ENCODE assay signal across 14 mouse cellular contexts in the genomic region with DNA sequence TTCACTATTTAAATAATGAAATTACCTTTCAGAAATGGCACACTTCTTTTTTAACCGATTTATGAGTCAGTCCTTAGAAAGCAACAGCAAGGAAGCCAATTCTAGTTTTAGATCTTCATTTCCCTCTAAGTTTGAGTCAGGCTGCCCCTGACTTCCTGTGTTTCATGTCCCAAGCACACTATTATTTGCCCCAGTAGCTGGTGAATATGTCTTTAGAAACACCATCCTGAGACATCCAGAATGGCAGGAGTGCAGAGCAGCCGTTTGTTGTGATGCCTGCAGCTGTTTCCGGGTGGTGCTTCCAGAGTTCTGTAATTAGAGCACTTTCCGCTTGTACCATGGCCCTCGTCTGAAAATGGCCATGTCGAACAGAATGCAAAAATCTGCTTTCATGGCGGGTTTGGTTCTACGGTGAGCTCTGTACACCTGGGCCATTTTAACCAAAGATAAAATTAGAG.
A peak's percentile ranks its signal among the peaks of the same experiment; 100 is the strongest.
DNase-seq lines count a peak whose midpoint lies in the region; ATAC-seq and TF ChIP-seq lines count a peak whose summit lies in the region.
"Had no signal": no experiment of that assay in that cellular context is flagged by ENCODE, and none has a peak within 500 bp of the region (broad histone marks: within the 10 kb centered on the region; RNA-seq: fewer than 3 reads in every experiment).

No protein-coding gene starts in this region.

- no peak for TF ChIP-seq POLR2A in brain, embryonic 14.5 days (IDR thresholded peaks at IDR 0.05; ENCODE audit: borderline replicate concordance, extremely low read depth, insufficient read depth, insufficient read length, poor library complexity, severe bottlenecking)
- TF ChIP-seq POLR2A in cerebellum, adult 2 months (IDR thresholded peaks at IDR 0.05; ENCODE audit: borderline replicate concordance, insufficient read depth, low read length), result no peak

- no peaks in the 10 kb centered on the region for H3K9me3 ChIP-seq in hindbrain, embryonic 15.5 days
- H3K9me3 ChIP-seq in hindbrain, embryonic 11.5 days (ENCODE audit: control insufficient read depth, low read length), result no peaks in the 10 kb centered on the region
- H3K9me3 ChIP-seq in forebrain, embryonic 11.5 days (ENCODE audit: control insufficient read depth, low read length), result no peaks in the 10 kb centered on the region
- H3K9me3 ChIP-seq: liver, embryonic 15.5 days had no signal

- no peak overlapping the region for H3K9ac ChIP-seq in hindbrain, embryonic 15.5 days
- H3K9ac ChIP-seq in hindbrain, embryonic 11.5 days (ENCODE audit: low read depth, low read length), result no peak overlapping the region
- H3K9ac ChIP-seq in forebrain, embryonic 11.5 days (ENCODE audit: low read length), result no peak overlapping the region
- H3K9ac ChIP-seq: liver, embryonic 15.5 days had no signal

- H3K4me3 ChIP-seq in hindbrain, embryonic 15.5 days, result no peak overlapping the region
- no peak overlapping the region for H3K4me3 ChIP-seq in hindbrain, embryonic 11.5 days (ENCODE audit: low read depth, low read length)
- no peak overlapping the region for H3K4me3 ChIP-seq in cerebellum, adult 2 months (replicated peaks; ENCODE audit: insufficient read depth, low read depth, low read length)
- H3K4me3 ChIP-seq in forebrain, embryonic 11.5 days (ENCODE audit: low read depth, low read length), result no peak overlapping the region
- H3K4me3 ChIP-seq: liver, embryonic 15.5 days had no signal

- no peak overlapping the region for H3K4me2 ChIP-seq in hindbrain, embryonic 15.5 days
- no peak overlapping the region for H3K4me2 ChIP-seq in hindbrain, embryonic 11.5 days (replicated peaks; ENCODE audit: low read depth, low read length)
- H3K4me2 ChIP-seq in forebrain, embryonic 11.5 days (ENCODE audit: low read depth, low read length, severe bottlenecking), result no peak overlapping the region
- H3K4me2 ChIP-seq: liver, embryonic 15.5 days; midbrain, embryonic 11.5 days had no signal

- peaks cover 21% of the 10 kb centered on the region; the same call in 1 of the 2 replicates for H3K4me1 ChIP-seq in hindbrain, embryonic 15.5 days (replicated peaks)
- no peaks in the 10 kb centered on the region for H3K4me1 ChIP-seq in hindbrain, embryonic 11.5 days (replicated peaks; ENCODE audit: control insufficient read depth, insufficient read depth, low read length)
- H3K4me1 ChIP-seq in cerebellum, adult 2 months (ENCODE audit: control insufficient read depth, insufficient read depth, low read length), result peaks cover 2% of the 10 kb centered on the region
- H3K4me1 ChIP-seq in forebrain, embryonic 11.5 days (replicated peaks; ENCODE audit: control insufficient read depth, insufficient read depth, low read length), result no peaks in the 10 kb centered on the region

- H3K27ac ChIP-seq in hindbrain, embryonic 15.5 days (replicated peaks), result 0 out of 2 replicates have a peak overlapping the region, but pooled peaks have one; percentile 15
- no peak overlapping the region for H3K27ac ChIP-seq in hindbrain, embryonic 11.5 days (ENCODE audit: low read depth, low read length)
- no peak overlapping the region for H3K27ac ChIP-seq in cerebellum, adult 2 months (ENCODE audit: insufficient read depth, low read length)
- H3K27ac ChIP-seq in forebrain, embryonic 11.5 days (ENCODE audit: low read depth, low read length), result no peak overlapping the region
- H3K27ac ChIP-seq: liver, embryonic 15.5 days had no signal

- no peak for TF ChIP-seq CTCF in brain, embryonic 14.5 days (IDR thresholded peaks at IDR 0.05; ENCODE audit: borderline replicate concordance, extremely low read depth, insufficient read depth, insufficient read length)
- no peak for TF ChIP-seq CTCF in cerebellum, adult 2 months (IDR thresholded peaks at IDR 0.05; ENCODE audit: borderline replicate concordance, insufficient read depth, low read depth, low read length)

- no peak for ATAC-seq in hindbrain, embryonic 15.5 days (ENCODE audit: low FRiP score, low read depth)
- ATAC-seq in hindbrain, embryonic 11.5 days (ENCODE audit: low FRiP score), result no peak
- peak; percentile 32 for ATAC-seq in megakaryocyte progenitor cell, adult 5-6 weeks (replicated peaks; ENCODE audit: poor library complexity)
- no peak for ATAC-seq in forebrain, embryonic 11.5 days (replicated peaks; ENCODE audit: low FRiP score)
- ATAC-seq: hindbrain, embryonic 16.5 days had no signal

- DNase-seq in hindbrain, embryonic 11.5 days (ENCODE audit: low spot score), result no peak
- peak; percentile 25 for DNase-seq in lung, postnatal 36 days
- no peak for DNase-seq in lung, postnatal 4 days
- peak; percentile 29 for DNase-seq in brain, embryonic 14.5 days (ENCODE audit: low read depth)
- no peak for DNase-seq in cerebellum, adult 2 months
- no peak for DNase-seq in forebrain, embryonic 11.5 days (ENCODE audit: low spot score)
- DNase-seq: cerebellum, postnatal 14 days; layer of hippocampus, adult 9-11 months; thymus, postnatal 14 days had no signal

- WGBS in hindbrain, embryonic 15.5 days, result 54% methylated on average over 8 of the region's 8 CpGs
- 81% methylated on average over 8 of the region's 8 CpGs for WGBS in hindbrain, embryonic 11.5 days
- 85% methylated on average over 8 of the region's 8 CpGs for WGBS in cerebellum, adult 2 months
- 70% methylated on average over 8 of the region's 8 CpGs for WGBS in forebrain, embryonic 11.5 days

- no peaks in the 10 kb centered on the region for H3K27me3 ChIP-seq in hindbrain, embryonic 15.5 days
- no peaks in the 10 kb centered on the region for H3K27me3 ChIP-seq in hindbrain, embryonic 11.5 days (ENCODE audit: control insufficient read depth, insufficient read depth, low read length)
- no peaks in the 10 kb centered on the region; the same call in 1 of the 2 replicates for H3K27me3 ChIP-seq in cerebellum, adult 2 months (ENCODE audit: control insufficient read depth, insufficient read depth, low read length)
- no peaks in the 10 kb centered on the region for H3K27me3 ChIP-seq in forebrain, embryonic 11.5 days (ENCODE audit: control insufficient read depth, insufficient read depth, low read length)
- H3K27me3 ChIP-seq: liver, embryonic 15.5 days had no signal

- no peaks in the 10 kb centered on the region for H3K36me3 ChIP-seq in hindbrain, embryonic 15.5 days
- H3K36me3 ChIP-seq in hindbrain, embryonic 11.5 days (ENCODE audit: control insufficient read depth, insufficient read depth, low read length), result no peaks in the 10 kb centered on the region
- no peaks in the 10 kb centered on the region for H3K36me3 ChIP-seq in forebrain, embryonic 11.5 days (ENCODE audit: control insufficient read depth, insufficient read depth, low read length)
- H3K36me3 ChIP-seq: liver, embryonic 15.5 days had no signal

Comparison
In these comparisons a context has a peak if more than half of its experiments do, and no peak if none do; other contexts are left out.
1. DNase-seq: peak in lung, postnatal 36 days (single experiment) and brain, embryonic 14.5 days (single experiment); none in hindbrain, embryonic 11.5 days (single experiment), lung, postnatal 4 days (0 of 2), cerebellum, adult 2 months (0 of 2) and forebrain, embryonic 11.5 days (single experiment).